Mouse (Mus musculus): ENCODE results near the gene Bmp6.

Gene Bmp6

DNA sequence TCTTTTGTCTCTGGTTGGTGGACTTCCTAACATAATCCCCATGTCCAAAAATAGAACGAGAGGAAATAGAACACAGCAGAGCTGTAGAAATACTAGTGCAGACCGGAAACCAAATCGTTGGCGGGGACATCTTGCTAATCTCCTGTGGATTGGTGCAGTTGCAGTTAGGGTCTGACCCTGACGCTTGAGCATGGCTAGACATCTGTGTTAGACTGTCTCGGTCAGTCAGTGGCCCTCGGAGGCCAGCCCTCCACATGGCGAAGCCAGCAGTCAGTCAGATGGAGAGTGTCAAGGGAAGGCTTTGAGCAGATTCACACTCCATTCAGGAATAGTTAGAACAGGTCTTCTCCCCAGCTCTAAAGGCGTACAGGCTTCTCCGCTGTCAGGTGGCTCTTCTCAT is 95.3 kb downstream of the Bmp6 start:
- DNase-seq: no peak

GRCm38 (mm10) chr13:38448516-38449015 is 103.7 kb downstream of the Bmp6 start:
- no peak for DNase-seq

DNA sequence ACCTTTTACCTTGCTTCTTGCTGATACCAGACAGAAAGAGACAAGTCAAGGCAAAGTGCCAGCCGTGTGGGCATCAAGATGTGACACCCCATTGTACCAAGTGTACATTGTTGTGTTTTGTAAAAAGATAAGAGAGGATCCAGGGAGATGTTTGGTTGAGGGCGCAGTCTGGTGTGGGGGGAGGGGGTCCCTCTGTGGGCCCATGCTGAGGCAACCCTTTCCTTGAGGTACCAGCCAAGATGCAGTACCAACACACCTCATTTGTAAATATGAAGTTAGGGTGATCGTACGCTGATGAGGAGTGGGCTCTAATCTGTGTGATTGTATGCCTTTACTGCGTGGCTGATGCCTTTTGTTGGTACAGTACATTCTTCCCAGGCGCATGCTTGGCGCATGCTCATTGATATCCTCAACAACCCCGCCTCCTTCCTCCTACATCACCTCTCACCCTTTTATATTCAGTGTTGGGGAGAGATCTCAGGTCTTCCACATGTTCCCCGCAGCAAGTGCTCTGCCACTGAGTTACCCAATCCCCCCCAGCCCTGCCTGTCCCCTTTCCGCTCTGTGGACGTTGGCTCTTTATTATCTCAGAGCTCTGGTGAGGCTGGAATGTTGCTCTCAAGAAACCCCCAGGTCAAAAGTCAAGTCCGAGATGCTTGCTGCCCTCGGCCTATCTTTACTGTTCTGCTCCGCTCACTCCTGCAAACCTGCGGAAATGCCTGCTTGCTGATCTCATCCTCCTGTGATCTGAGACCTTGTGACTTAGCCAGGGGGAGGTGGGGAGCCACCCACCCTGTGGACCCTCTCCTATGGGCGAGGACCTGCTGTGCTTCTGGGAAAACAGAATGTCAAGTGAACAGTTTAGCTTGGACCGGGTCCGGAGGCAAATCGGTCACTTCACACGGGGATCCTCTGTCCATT is 105.4 kb downstream of the Bmp6 start:
- DNase-seq: no peak

DNA sequence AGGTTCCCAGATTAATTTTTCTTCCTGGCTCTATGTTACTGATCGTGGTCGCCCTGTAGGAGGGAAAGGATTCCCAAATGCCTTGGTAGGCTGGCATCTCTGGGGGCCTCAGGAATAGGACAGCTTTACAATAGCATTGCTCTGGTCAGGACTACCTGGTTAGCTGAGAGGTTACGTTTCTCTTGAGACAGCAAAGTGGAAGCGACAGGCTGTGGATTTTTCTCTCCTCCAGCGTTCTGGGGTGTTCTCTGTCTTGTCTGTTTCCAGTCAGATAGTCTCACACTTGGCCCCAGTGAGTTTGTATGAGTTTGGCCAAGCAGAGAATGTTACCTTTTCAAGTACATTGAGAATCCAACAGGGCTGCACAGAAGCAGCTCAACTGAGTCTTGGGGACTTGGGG is 106.5 kb downstream of the Bmp6 start:
- no peak for DNase-seq

DNA sequence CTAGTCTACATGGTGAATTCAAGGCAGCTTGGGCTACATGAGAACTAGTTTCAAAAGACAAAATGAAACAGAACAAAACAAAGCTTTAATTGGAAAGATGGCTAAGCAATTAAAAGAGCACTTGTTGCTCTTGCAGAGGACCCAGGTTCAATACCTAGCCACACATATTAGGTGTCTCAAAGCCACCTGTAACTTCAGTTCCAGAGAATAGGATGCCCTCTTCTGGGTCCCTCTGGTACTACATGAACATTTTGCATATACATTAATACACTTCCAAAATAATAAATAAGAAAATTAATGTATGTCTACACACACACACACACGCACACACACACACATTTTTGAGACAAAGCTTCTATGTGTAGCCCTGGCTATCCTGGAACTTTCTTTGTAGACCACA is 118.5 kb downstream of the Bmp6 start:
- no peak for DNase-seq

GRCm38 (mm10) chr13:38470882-38471281 is 126.0 kb downstream of the Bmp6 start:
- DNase-seq: no peak

GRCm38 (mm10) chr13:38472636-38473035 is 127.7 kb downstream of the Bmp6 start:
- no peak for DNase-seq

GRCm38 (mm10) chr13:38473497-38473896 is 128.6 kb downstream of the Bmp6 start:
- no peak for DNase-seq

- no peak for DNase-seq
Measured at GRCm38 (mm10) chr13:38476936-38477335, 132.0 kb downstream of the Bmp6 start.

GRCm38 (mm10) chr13:38481021-38481420 is 136.1 kb downstream of the Bmp6 start:
- DNase-seq: no peak

GRCm38 (mm10) chr13:38484701-38485100 is 139.8 kb downstream of the Bmp6 start:
- no peak for DNase-seq

GRCm38 (mm10) chr13:38486767-38487166 is 141.9 kb downstream of the Bmp6 start:
- DNase-seq: no peak

- no peak for DNase-seq
Measured at GRCm38 (mm10) chr13:38496715-38497114, 151.8 kb downstream of the Bmp6 start.

- DNase-seq: no peak
Measured at GRCm38 (mm10) chr13:38501314-38501713, 156.4 kb downstream of the Bmp6 start.

GRCm38 (mm10) chr13:38503137-38503849 is 158.4 kb downstream of the Bmp6 start:
- DNase-seq: no peak

- peak; percentile 10 for DNase-seq
Measured at GRCm38 (mm10) chr13:38506320-38506719, 161.4 kb downstream of the Bmp6 start.

DNA sequence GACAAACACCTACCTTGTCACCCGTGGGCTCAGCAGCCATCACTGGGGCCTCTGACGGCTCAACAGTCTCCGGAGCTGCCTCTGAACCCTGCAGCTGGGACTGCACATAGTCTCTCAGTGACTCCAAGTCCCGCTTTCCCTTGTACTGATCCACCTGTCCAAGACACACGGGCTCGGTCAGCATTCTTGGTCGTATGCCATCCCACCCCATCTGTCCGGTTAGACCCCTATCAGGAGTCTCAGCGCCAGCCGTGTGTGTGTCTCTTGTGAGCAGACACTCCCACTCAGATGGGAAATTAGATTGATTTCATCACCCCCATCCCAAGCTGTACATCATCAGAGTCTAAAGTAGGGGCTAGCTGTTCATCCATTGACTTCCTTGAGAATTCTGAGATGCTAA is 162.0 kb downstream of the Bmp6 start:
- DNase-seq: no peak

- DNase-seq: no peak
Measured at GRCm38 (mm10) chr13:38509681-38510341, 164.9 kb downstream of the Bmp6 start.

GRCm38 (mm10) chr13:38511979-38512378 is 167.1 kb downstream of the Bmp6 start:
- no peak for DNase-seq

DNA sequence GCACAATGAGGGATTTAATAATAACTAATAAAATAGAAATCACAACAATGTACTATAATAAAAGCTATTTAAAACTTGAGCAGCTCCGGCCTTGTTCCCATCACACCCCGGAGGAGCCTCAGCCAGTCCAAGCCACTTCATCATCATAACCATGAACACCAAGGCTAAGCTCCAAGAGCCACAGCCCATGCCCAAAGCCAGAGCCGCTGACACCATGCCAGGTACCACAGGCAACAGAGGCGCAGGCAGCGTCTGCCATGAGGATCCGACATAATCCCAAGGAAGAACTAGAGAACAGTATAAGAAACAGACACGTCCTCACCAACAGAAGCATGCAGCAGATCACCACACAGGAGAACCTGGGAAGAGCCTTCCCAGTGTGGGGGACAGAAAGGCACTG is 169.0 kb downstream of the Bmp6 start:
- no peak for DNase-seq

- DNase-seq: no peak
Measured at GRCm38 (mm10) chr13:38515431-38515830, 170.5 kb downstream of the Bmp6 start.

- no peak for DNase-seq
Measured at GRCm38 (mm10) chr13:38515845-38516244, 170.9 kb downstream of the Bmp6 start.

GRCm38 (mm10) chr13:38516582-38516981 is 171.7 kb downstream of the Bmp6 start:
- DNase-seq: no peak

Data from thymus, postnatal 14 days (tissue).